Mouse (Mus musculus) T-cell, adult 66 days (primary cell): ENCODE measurements around the gene Lcn12. TPM values are rescaled to one million over a fixed set of nuclear protein-coding genes. Genes with fewer than 3 reads are reported as not detected.

Experiments
- total RNA-seq, 2 experiments: library from RNA; stranded (reverse); gene quantifications; 3 replicates in 1 of 2; 4 replicates in 1 of 2; pipeline ENCODE4 v1.2.4; 2023

Lcn12 gene
- total RNA-seq, result not detected

DNA sequence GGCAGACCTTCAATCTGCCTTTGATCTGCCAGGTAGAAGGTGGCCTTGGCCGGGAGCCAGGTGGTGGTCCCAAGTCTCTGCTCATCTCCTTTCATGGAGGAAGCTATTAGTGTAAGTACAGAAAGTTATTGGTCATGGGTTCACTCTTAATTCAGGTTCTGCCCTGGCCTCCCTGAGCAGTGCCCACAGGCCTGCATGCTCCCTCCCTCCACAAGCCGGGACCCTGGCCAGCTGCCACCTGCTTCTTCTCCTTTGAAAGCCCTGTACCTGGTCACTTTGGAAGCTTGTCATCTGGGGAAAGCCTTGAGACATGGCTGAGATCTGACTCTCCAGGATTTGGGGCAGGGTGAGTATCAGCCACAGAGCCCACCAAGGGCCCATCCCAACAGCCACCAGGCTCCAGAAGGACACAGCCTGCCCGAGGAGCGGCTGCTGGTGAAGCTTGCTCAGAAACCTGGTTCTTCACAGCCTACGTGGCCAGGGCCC, at the start of gene Lcn12:
Lcn12 (minus strand) TSS at position 436 of the 486 bp plus-strand sequence.

DNA sequence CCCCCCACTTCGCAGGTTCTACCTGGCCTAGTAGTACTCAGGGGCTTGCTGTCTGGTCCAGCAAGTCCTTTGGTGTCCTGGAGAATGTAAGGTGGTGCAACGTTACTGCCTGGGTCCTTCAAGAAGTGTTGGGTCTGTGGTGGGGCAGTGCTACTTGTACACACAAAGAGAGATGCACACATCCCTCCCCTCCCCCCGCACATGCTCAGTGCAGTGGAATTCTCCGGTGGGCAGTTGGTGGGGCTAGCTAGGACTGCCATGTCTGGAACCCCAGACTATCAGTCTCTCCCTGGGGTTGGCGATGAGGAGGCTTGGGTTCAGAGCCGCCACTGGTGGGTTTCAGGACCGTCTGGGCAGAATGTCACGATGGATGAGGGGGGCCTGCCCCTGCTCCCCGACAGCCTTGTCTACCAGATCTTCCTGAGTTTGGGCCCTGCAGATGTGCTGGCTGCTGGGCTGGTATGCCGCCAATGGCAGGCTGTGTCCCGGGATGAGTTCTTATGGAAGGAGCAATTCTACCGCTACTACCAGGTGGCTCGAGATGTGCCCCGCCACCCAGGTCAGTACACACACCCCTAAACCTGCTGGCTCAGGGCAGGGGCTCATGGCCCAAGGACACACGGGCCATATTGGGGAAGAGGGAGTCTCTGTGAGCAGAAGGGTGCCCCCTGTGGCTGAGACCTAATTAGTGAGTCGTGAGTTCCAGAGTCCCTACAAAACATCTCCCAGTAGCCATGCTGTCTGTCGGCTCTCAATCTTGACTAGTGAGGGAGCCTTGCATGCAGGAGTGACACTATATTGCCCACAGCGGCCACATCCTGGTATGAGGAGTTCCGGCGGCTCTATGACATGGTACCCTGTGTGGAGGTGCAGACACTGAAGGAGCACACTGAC, 8.1 kb upstream of the Lcn12 start, which contains the start of gene C8g:
C8g (minus strand) TSS at position 127 of the 894 bp plus-strand sequence.

DNA sequence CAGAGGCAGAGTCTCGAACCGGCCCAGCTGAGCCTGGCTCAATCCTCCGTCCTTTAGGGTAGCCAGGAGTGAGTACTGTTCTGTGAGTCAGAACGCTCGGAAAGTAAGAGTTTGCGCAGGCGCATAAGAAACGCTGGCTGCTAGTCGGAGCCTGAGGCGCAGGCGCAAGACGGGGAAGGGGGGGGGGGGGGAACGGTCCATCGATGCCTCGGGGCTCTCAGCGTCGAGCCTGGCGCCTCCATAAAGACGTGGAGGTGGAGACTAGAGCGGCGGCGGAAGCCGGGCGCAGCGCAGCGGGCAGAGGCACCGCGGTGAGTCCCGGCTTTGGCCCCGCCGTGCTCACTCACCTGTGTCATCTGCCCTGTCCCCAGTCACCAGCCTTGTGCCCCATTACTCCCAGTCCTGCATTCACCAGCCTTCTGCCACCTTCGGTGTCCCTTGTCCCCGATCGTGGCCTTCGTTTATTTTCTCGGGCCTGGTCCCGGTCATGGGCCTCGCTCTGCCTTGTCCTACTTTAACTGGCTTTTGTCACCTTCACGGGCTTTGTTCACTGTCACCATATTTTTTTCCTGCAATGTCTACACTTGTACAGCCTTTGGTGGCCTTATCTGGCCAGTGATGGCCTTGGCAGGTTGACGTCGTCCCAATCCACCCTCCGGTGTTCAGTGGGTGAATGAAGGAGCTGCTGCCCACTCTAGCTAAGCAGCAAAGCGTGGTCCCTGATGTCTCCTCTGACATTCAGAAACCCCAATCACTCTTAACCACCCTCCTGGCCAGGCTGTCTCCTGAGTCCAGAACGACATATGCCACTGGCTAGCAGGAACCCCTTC, 7.1 kb upstream of the Lcn12 start, which contains the start of gene Fbxw5:
Fbxw5 (plus strand) TSS at position 175 of the 830 bp plus-strand sequence.

DNA sequence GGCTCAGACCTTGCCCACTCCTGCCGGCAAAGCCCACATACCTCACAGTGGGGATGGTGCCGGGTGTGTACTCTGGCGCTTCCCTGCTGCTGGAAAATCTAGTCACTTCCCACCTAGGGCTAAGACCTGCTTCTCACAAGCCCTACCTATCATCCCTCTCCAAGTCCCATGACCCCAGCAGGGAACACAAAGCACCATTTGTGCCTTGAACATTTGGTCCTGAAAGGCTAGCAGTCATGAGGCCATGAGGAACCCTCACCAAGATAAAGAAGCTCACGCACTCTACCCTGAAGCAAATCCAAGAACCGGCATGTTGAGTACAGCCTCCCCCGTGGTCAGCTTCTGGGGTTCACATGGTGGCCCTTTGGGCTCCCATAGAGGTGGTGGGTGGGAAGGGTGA, 23.7 kb downstream of the Lcn12 start, which contains the start of gene Ptgds:
Ptgds (minus strand) TSS at position 78 of the 400 bp plus-strand sequence.

DNA sequence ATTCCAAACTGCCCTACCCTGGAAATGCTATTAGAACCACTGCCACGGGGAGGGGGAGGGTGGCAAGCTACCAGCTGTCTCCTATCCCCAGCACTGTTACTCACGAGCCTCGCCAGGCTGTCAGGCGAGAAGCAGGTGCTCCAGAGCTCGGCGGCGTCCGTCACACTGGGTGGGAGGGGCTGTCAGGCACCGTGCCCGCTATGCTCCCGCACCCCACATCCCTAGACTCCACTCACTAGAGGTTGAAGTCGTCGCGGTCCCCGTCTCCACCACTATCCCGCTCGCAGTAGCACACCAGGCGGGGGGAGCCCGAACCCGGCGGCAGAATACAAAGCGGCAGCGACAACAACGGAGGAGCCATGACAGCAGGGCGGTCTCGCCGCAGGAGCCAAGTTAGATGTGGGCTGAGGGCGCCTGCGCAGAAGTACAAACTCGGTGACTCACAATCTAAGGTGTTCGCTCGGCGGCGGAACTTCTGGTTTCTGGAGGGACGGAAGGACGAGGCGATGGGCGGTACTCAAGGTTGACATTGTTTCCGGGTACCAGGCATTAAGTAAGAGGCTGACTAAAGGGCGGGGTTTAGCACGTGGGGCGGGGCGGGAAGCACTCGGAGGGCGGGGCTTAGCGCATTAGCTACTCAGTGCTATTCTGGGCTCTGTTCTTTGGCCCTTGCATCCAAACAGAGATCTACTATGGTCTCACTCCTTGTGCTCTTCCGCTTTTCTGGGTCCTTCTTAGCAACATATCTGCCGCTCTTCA, 33.0 kb downstream of the Lcn12 start, which contains the start of gene Paxx:
Paxx (minus strand) TSS at position 544 of the 759 bp plus-strand sequence.

DNA sequence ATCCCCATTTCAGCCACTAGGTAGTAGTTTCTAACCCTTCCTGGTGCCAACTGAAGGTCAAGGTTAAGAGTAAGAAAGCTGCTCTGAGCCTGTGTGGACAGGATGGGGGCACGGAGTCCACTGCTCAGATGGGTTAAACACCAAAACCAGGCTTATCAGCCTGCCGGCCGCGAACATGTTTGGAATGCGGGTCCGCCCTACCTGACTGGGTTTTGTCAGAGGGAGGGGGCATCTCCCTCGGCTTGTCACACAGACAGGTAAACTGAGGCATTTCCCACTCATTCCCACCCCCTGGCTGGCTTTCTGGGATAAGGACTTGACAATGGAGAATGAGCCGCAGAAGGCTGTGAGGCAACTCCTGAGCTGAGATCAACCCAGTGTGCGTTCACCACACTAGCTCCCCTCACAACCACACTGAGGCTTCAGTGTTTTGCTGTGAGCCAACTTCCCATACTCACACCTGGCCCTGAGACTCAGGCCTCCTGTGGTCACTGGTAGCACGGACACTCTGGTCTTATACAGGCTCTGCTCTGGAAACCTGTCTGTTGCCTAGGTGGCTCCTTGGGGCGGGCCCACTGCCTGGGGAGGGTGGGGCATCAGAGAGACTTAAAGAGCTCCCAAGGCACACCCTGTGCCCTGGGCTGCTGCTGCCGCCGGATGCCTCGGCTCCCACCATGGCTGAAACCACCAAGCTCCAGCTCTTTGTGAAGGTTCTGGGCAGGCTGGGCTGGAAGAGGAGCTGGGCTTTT, 37.3 kb downstream of the Lcn12 start, which contains the start of gene Clic3:
Clic3 (plus strand) TSS at position 634 of the 749 bp plus-strand sequence.

Other genes starting within 250 kb of the Lcn12 start
- gene AL732309.1, start 247.0 kb downstream of the Lcn12 start, total RNA-seq, result 10 to 100 TPM in 1 of 2 experiments, 1 to 10 TPM in 1; 9.0 to 11.1 TPM
- gene Tmem203, start 238.5 kb downstream of the Lcn12 start, total RNA-seq, result 10 to 100 TPM; 16.7 to 17.9 TPM
- gene Tprn, start 231.3 kb downstream of the Lcn12 start, total RNA-seq, result 10 to 100 TPM; 15.9 to 22.1 TPM
- gene Ssna1, start 221.5 kb downstream of the Lcn12 start, total RNA-seq, result 10 to 100 TPM; 43.8 to 45.5 TPM
- 100 to 1,000 TPM; 108 to 110 TPM for gene Anapc2, start 221.4 kb downstream of the Lcn12 start, total RNA-seq
- gene Tmem210, start 205.8 kb downstream of the Lcn12 start, total RNA-seq, result not detected
- gene Lrrc26, start 204.0 kb downstream of the Lcn12 start, total RNA-seq, result not detected
- not detected for gene Grin1, start 174.7 kb downstream of the Lcn12 start, total RNA-seq
- 10 to 100 TPM; 46.4 to 46.6 TPM for gene Man1b1, start 161.6 kb downstream of the Lcn12 start, total RNA-seq
- 10 to 100 TPM; 10.7 to 22.7 TPM for gene Dpp7, start 137.6 kb downstream of the Lcn12 start, total RNA-seq
- 10 to 100 TPM in 1 of 2 experiments, 1 to 10 TPM in 1; 8.9 to 12.4 TPM for gene Uap1l1, start 128.2 kb downstream of the Lcn12 start, total RNA-seq
- 1 to 10 TPM in 1 of 2 experiments, under 1 TPM in 1; 0.39 to 2.7 TPM for gene Sapcd2, start 121.6 kb downstream of the Lcn12 start, total RNA-seq
- not detected for gene Entpd2, start 98.0 kb downstream of the Lcn12 start, total RNA-seq
- gene Npdc1, start 94.6 kb downstream of the Lcn12 start, total RNA-seq, result 1 to 10 TPM; 3.3 to 3.8 TPM
- gene Fut7, start 70.6 kb downstream of the Lcn12 start, total RNA-seq, result under 1 TPM; 0.39 to 0.73 TPM
- gene Abca2, start 65.2 kb downstream of the Lcn12 start, total RNA-seq, result 10 to 100 TPM; 82.9 to 83.2 TPM
- 1 to 10 TPM in 1 of 2 experiments, not detected in 1; 1.4 TPM for gene Clic3, start 37.1 kb downstream of the Lcn12 start, total RNA-seq
- gene Paxx, start 32.8 kb downstream of the Lcn12 start, total RNA-seq, result 10 to 100 TPM; 71.5 to 79.3 TPM
- gene Ptgds, start 23.9 kb downstream of the Lcn12 start, total RNA-seq, result not detected
- gene Fbxw5, start 6.8 kb upstream of the Lcn12 start, total RNA-seq, result 10 to 100 TPM; 51.3 to 54.9 TPM
- 1 to 10 TPM; 1.0 to 1.3 TPM for gene C8g, start 7.8 kb upstream of the Lcn12 start, total RNA-seq
- gene Traf2, start 53.0 kb upstream of the Lcn12 start, total RNA-seq, result 10 to 100 TPM; 45.3 to 55.1 TPM
- 100 to 1,000 TPM; 121 to 134 TPM for gene Edf1, start 63.9 kb upstream of the Lcn12 start, total RNA-seq
- gene Mamdc4, start 80.9 kb upstream of the Lcn12 start, total RNA-seq, result 1 to 10 TPM; 2.2 to 4.3 TPM
- 10 to 100 TPM; 22.0 to 26.5 TPM for gene Phpt1, start 81.3 kb upstream of the Lcn12 start, total RNA-seq
- 1 to 10 TPM in 1 of 2 experiments, under 1 TPM in 1; 0.76 to 2.1 TPM for gene Ajm1, start 87.8 kb upstream of the Lcn12 start, total RNA-seq
- gene Rabl6, start 114.6 kb upstream of the Lcn12 start, total RNA-seq, result 100 to 1,000 TPM; 121 to 124 TPM
- not detected for gene Ccdc183, start 123.8 kb upstream of the Lcn12 start, total RNA-seq
- 1 to 10 TPM in 1 of 2 experiments, not detected in 1; 1.0 TPM for gene Tmem141, start 128.1 kb upstream of the Lcn12 start, total RNA-seq
- gene Fcna, start 134.1 kb upstream of the Lcn12 start, total RNA-seq, result 1 to 10 TPM; 4.1 to 6.8 TPM
- gene Lcn8, start 159.2 kb upstream of the Lcn12 start, total RNA-seq, result not detected
- gene Lcn5, start 164.0 kb upstream of the Lcn12 start, total RNA-seq, result not detected
- not detected for gene Lcn6, start 182.9 kb upstream of the Lcn12 start, total RNA-seq
- gene Lcn10, start 188.8 kb upstream of the Lcn12 start, total RNA-seq, result not detected
- gene Obp2a, start 206.1 kb upstream of the Lcn12 start, total RNA-seq, result not detected
- gene Bmyc, start 212.8 kb upstream of the Lcn12 start, total RNA-seq, result 10 to 100 TPM; 16.3 to 18.4 TPM
- not detected for gene Obp2b, start 243.1 kb upstream of the Lcn12 start, total RNA-seq